Mouse (Mus musculus): ENCODE measurements at regions not wholly inside any gene's neighbourhood (a gene's known extent, or its start where the extent isn't known, plus 50 kb on each side); places are given as distances from the start of the nearest gene placed in this dataset.

- TF ChIP-seq CTCF (IDR thresholded peaks at IDR 0.05) (no peak), EP300 (IDR thresholded peaks at IDR 0.05) (no peak)
Measured at GRCm38 (mm10) chr17:9543224-9543797, 121.5 kb downstream of the Gm17728 start.

All from lung, postnatal 0 days (tissue).